Mouse (Mus musculus) brain, embryonic 14.5 days (tissue): ENCODE measurements around the gene Lsm7.

Experiments
- CTCF ChIP-seq: fragments of 200-500 bp; IDR thresholded peaks from 2 replicates; pipeline ENCODE4 v1.5.1; 2012; ENCODE audit warnings: inconsistent platforms, mild to moderate bottlenecking, moderate library complexity, borderline replicate concordance; ENCODE audit not compliant: insufficient read depth, insufficient read length; ENCODE audit errors: extremely low read depth
- POLR2A ChIP-seq: fragments of 200-500 bp; IDR thresholded peaks from 2 replicates; pipeline ENCODE4 v1.6.1; 2012; ENCODE audit warnings: mild to moderate bottlenecking, inconsistent platforms, borderline replicate concordance; ENCODE audit not compliant: poor library complexity, insufficient read depth, insufficient read length, severe bottlenecking; ENCODE audit errors: extremely low read depth

DNA sequence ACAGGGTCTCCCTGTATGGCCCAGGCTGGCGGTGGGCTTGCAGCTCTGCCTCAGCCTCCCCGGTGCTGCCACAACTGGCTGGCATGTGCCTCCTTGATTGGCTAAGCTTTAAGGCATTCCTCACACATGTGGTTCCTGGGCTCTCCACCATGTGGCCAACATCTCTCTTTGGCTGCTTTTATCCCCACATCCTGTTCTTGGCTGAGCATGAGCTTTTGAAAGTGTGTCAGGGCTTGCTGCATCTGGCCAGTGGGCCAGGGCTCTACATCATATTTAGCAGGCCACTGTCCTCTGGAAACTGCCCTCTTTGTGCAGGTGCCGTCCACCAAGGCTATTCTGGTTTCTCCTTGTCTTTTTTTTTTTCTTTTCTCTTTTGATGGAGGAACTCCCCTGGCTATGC, 1.3 kb upstream of the Lsm7 start:
- TF ChIP-seq CTCF (peak; percentile 22; the same call in 1 of the 2 replicates), POLR2A (no peak)
